Mouse (Mus musculus) midbrain, embryonic 14.5 days (tissue): ENCODE measurements around the gene Myom3. TPM values are rescaled to one million over a fixed set of nuclear protein-coding genes. Genes with fewer than 3 reads are reported as not detected.

Experiments used
- ATAC-seq: fragments of 200-750 bp; cut with Nextera tagmentation; 2 replicates; pipeline ENCODE4 v1.8.0; 2017; ENCODE audit warnings: moderate number of reproducible peaks, moderate library complexity; ENCODE audit not compliant: low FRiP score, low TSS enrichment
- DNase-seq: peaks from one replicate; pipeline ENCODE4 v3.0.0-alpha.2; 2015
- H3K27ac ChIP-seq: fragments of 300-500 bp; sonication (generic); replicated peaks from 2 replicates; pipeline ENCODE4 v1.5.1; 2014; ENCODE audit warnings: mild to moderate bottlenecking, low read depth, low read length, moderate library complexity
- H3K27me3 ChIP-seq: fragments of 300-500 bp; sonication (generic); 2 replicates; pipeline ENCODE4 v1.6.1; 2014; ENCODE audit warnings: low read length, control low read depth, mixed read lengths; ENCODE audit not compliant: control insufficient read depth, insufficient read depth
- H3K36me3 ChIP-seq: fragments of 300-500 bp; sonication (generic); 2 replicates; pipeline ENCODE4 v1.6.1; 2014; ENCODE audit warnings: low read length, control low read depth; ENCODE audit not compliant: control insufficient read depth, insufficient read depth
- H3K4me1 ChIP-seq: fragments of 300-500 bp; sonication (generic); 2 replicates; pipeline ENCODE4 v1.6.1; 2014; ENCODE audit warnings: mild to moderate bottlenecking, antibody characterized with exemption, low read length, control low read depth; ENCODE audit not compliant: control insufficient read depth, insufficient read depth
- H3K4me2 ChIP-seq: fragments of 300-500 bp; sonication (generic); 2 replicates; pipeline ENCODE4 v1.6.1; 2014; ENCODE audit warnings: mild to moderate bottlenecking, low read length, moderate library complexity
- H3K4me3 ChIP-seq: fragments of 300-500 bp; sonication (generic); replicated peaks from 2 replicates; pipeline ENCODE4 v1.5.1; 2014; ENCODE audit warnings: low read depth, low read length
- H3K9ac ChIP-seq: fragments of 300-500 bp; sonication (generic); replicated peaks from 2 replicates; pipeline ENCODE4 v1.6.1; 2014; ENCODE audit warnings: mild to moderate bottlenecking, low read length, moderate library complexity
- H3K9me3 ChIP-seq: fragments of 300-500 bp; sonication (generic); 2 replicates; pipeline ENCODE4 v1.6.1; 2016; ENCODE audit warnings: low read length, control low read depth, mixed read lengths; ENCODE audit not compliant: control insufficient read depth
- WGBS: fragments of 180-500 bp; shearing (Covaris S2); extraction: QIAGEN DNeasy Blood & Tissue Kit; methylation state at CpG from one replicate; pipeline ENCODE4 v1.1.7; 2014; 5-methylcytosine and 5-hydroxymethylcytosine counted together
- polyA plus RNA-seq: library from polyadenylated mRNA; unstranded; fragments of >200 nt; fragmentation: Nextera tagmentation; extraction: Ambion mirVana; gene quantifications from 2 replicates; pipeline ENCODE4 v1.2.1, GENCODE M21; 2014

Gene Myom3
- polyA plus RNA-seq, 1 experiment from 2014 or later: 0.13 TPM

DNA sequence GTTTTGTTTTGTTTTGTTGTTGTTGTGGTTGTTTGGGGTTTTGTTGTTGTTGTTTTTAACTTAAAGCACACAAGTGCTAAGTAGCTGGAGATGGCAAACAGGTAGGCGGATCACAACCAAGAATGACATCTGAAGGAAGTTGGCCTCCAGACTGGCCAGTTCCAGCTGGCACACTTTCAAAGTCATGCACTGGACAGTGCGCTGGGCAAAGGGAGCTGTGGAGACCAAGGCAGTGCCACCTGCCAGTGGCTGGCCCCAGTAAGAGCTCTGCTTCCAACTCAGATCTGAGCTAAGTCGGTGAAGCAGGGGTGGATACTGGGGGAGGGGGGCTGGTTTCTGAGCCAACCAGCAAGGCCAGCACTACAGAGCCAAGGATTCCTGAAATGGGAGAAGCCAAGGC, 7.5 kb downstream of the Myom3 start:
- DNase-seq: no peak
- WGBS: 82% methylated on average over 3 of the region's 3 CpGs
- no peaks in the 10 kb centered on the region for H3K9me3 ChIP-seq

GRCm38 (mm10) chr4:135768572-135769526, 9.3 kb downstream of the Myom3 start:
- Histone ChIP-seq H3K36me3 (no peaks in the 10 kb centered on the region), H3K27me3 (no peaks in the 10 kb centered on the region), H3K4me1 (no peaks in the 10 kb centered on the region), H3K9me3 (no peaks in the 10 kb centered on the region), H3K4me2 (no peak overlapping the region), H3K4me3 (no peak overlapping the region), H3K27ac (no peak overlapping the region), H3K9ac (no peak overlapping the region)
- peak; percentile 47 for DNase-seq
- ATAC-seq: no peak
- 62% methylated on average over 14 of the region's 14 CpGs for WGBS

More for the DNA sequence above, 7.5 kb downstream of the Myom3 start:
- ATAC-seq: no peak
- Histone ChIP-seq H3K36me3 (no peaks in the 10 kb centered on the region), H3K4me2 (no peak overlapping the region), H3K4me3 (no peak overlapping the region), H3K9ac (no peak overlapping the region), H3K27ac (no peak overlapping the region), H3K4me1 (no peaks in the 10 kb centered on the region), H3K27me3 (no peaks in the 10 kb centered on the region)

- H3K36me3 ChIP-seq: no peaks in the 10 kb centered on the region
- no peak overlapping the region for H3K27ac ChIP-seq
- DNase-seq: no peak
- no peak overlapping the region for H3K4me3 ChIP-seq
- H3K27me3 ChIP-seq: no peaks in the 10 kb centered on the region
- no peaks in the 10 kb centered on the region for H3K9me3 ChIP-seq
- no peak overlapping the region for H3K9ac ChIP-seq
- 84% methylated on average over 18 of the region's 18 CpGs for WGBS
- H3K4me1 ChIP-seq: no peaks in the 10 kb centered on the region
- no peak for ATAC-seq
- no peak overlapping the region for H3K4me2 ChIP-seq
Observed at GRCm38 (mm10) chr4:135770611-135771305, 11.2 kb downstream of the Myom3 start.

GRCm38 (mm10) chr4:135771592-135771991, 12.1 kb downstream of the Myom3 start:
- Histone ChIP-seq H3K27me3 (no peaks in the 10 kb centered on the region), H3K9ac (no peak overlapping the region), H3K4me2 (no peak overlapping the region), H3K36me3 (no peaks in the 10 kb centered on the region), H3K4me1 (no peaks in the 10 kb centered on the region), H3K4me3 (no peak overlapping the region), H3K9me3 (no peaks in the 10 kb centered on the region), H3K27ac (no peak overlapping the region)
- 81% methylated on average over 6 of the region's 6 CpGs for WGBS
- DNase-seq: no peak
- no peak for ATAC-seq

- no peak for DNase-seq
Observed at GRCm38 (mm10) chr4:135772671-135773070, 13.2 kb downstream of the Myom3 start.

GRCm38 (mm10) chr4:135774496-135774895, 15.0 kb downstream of the Myom3 start:
- ATAC-seq: no peak
- 62% methylated on average over 8 of the region's 8 CpGs for WGBS
- no peaks in the 10 kb centered on the region for H3K9me3 ChIP-seq

More at GRCm38 (mm10) chr4:135772671-135773070, 13.2 kb downstream of the Myom3 start:
- no peaks in the 10 kb centered on the region for H3K9me3 ChIP-seq
- 71% methylated on average over 4 of the region's 4 CpGs for WGBS
- no peak overlapping the region for H3K9ac ChIP-seq
- no peak overlapping the region for H3K4me2 ChIP-seq
- H3K27me3 ChIP-seq: no peaks in the 10 kb centered on the region
- no peak overlapping the region for H3K27ac ChIP-seq
- no peaks in the 10 kb centered on the region for H3K4me1 ChIP-seq
- no peak for ATAC-seq
- no peak overlapping the region for H3K4me3 ChIP-seq
- H3K36me3 ChIP-seq: no peaks in the 10 kb centered on the region

GRCm38 (mm10) chr4:135776850-135777249, 17.3 kb downstream of the Myom3 start:
- H3K36me3 ChIP-seq: no peaks in the 10 kb centered on the region
- no peaks in the 10 kb centered on the region for H3K27me3 ChIP-seq
- DNase-seq (no peak), ATAC-seq (no peak)
- no peak overlapping the region for H3K4me2 ChIP-seq
- no peak overlapping the region for H3K4me3 ChIP-seq
- no peak overlapping the region for H3K9ac ChIP-seq
- H3K9me3 ChIP-seq: no peaks in the 10 kb centered on the region
- 87% methylated on average over 4 of the region's 4 CpGs for WGBS
- no peak overlapping the region for H3K27ac ChIP-seq
- no peaks in the 10 kb centered on the region for H3K4me1 ChIP-seq

More at GRCm38 (mm10) chr4:135774496-135774895, 15.0 kb downstream of the Myom3 start:
- Histone ChIP-seq H3K9ac (no peak overlapping the region), H3K4me2 (no peak overlapping the region), H3K4me3 (no peak overlapping the region), H3K27ac (no peak overlapping the region), H3K4me1 (no peaks in the 10 kb centered on the region), H3K36me3 (no peaks in the 10 kb centered on the region), H3K27me3 (no peaks in the 10 kb centered on the region)
- no peak for DNase-seq

GRCm38 (mm10) chr4:135779661-135780060, 20.1 kb downstream of the Myom3 start:
- no peaks in the 10 kb centered on the region for H3K9me3 ChIP-seq
- DNase-seq (no peak), ATAC-seq (no peak)
- H3K27ac ChIP-seq: no peak overlapping the region
- H3K36me3 ChIP-seq: no peaks in the 10 kb centered on the region
- H3K4me1 ChIP-seq: no peaks in the 10 kb centered on the region
- H3K9ac ChIP-seq: no peak overlapping the region
- no peak overlapping the region for H3K4me3 ChIP-seq
- no peak overlapping the region for H3K4me2 ChIP-seq
- no peaks in the 10 kb centered on the region for H3K27me3 ChIP-seq
- 76% methylated on average over 9 of the region's 9 CpGs for WGBS
